ENCODE assay signal across 13 mouse cellular contexts in genomic region chr7:109468262-109468701, GRCm38 (mm10). TPM values are rescaled to one million over a fixed set of nuclear protein-coding genes. Genes with fewer than 3 reads are reported as not detected.
DNase-seq lines count a peak whose midpoint lies in the region; ATAC-seq and TF ChIP-seq lines count a peak whose summit lies in the region.
"Had no signal": no experiment of that assay in that cellular context is flagged by ENCODE, and none has a peak within 500 bp of the region (broad histone marks: within the 10 kb centered on the region; RNA-seq: fewer than 3 reads in every experiment).

No protein-coding gene starts in this region.

- no peaks in the 10 kb centered on the region for H3K9me3 ChIP-seq in neural tube, embryonic 15.5 days (replicated peaks)
- H3K9me3 ChIP-seq: embryonic facial prominence, embryonic 13.5 days; limb, embryonic 12.5 days had no signal

- 9% methylated on average over 6 of the region's 6 CpGs for WGBS in cerebellum, adult 2 months
- 19% methylated on average over 6 of the region's 6 CpGs for WGBS in lung, adult 2 months
- 52% methylated on average over 6 of the region's 6 CpGs for WGBS in neural tube, embryonic 15.5 days

- peak; percentile 40 to 62 for DNase-seq in heart, adult 9 months (ENCODE audit: low spot score in 2 of 2)
- no peak for DNase-seq in heart, postnatal 4 days
- DNase-seq in brain, adult 2 months (ENCODE audit: low read depth, low spot score), result peak; percentile 60
- peak; percentile 29 to 33 for DNase-seq in cerebellum, adult 2 months
- DNase-seq in lung, adult 2 months, result peak; percentile 7
- no peak for DNase-seq in layer of hippocampus, postnatal 14 days (ENCODE audit: low spot score in 2 of 2)
- DNase-seq: adrenal gland, adult 8-10 months; kidney, postnatal 10 days had no signal

- TF ChIP-seq CTCF in cerebellum, adult 2 months (IDR thresholded peaks at IDR 0.05; ENCODE audit: borderline replicate concordance, insufficient read depth, low read depth, low read length), result no peak
- TF ChIP-seq CTCF in lung, adult 2 months (IDR thresholded peaks at IDR 0.05; ENCODE audit: insufficient read depth, low read length), result no peak

- H3K27ac ChIP-seq in cerebellum, adult 2 months (ENCODE audit: insufficient read depth, low read length), result no peak overlapping the region
- no peak overlapping the region for H3K27ac ChIP-seq in neural tube, embryonic 15.5 days (replicated peaks)
- H3K27ac ChIP-seq: embryonic facial prominence, embryonic 13.5 days; limb, embryonic 12.5 days had no signal

- H3K4me1 ChIP-seq in cerebellum, adult 2 months (ENCODE audit: control insufficient read depth, insufficient read depth, low read length), result peaks cover 8% of the 10 kb centered on the region
- H3K4me1 ChIP-seq in lung, adult 2 months (ENCODE audit: control insufficient read depth, insufficient read depth, low read length), result peaks cover 3% of the 10 kb centered on the region; the same call in 1 of the 2 replicates
- peaks cover 5% of the 10 kb centered on the region; the same call in 1 of the 2 replicates for H3K4me1 ChIP-seq in neural tube, embryonic 15.5 days
- H3K4me1 ChIP-seq: embryonic facial prominence, embryonic 13.5 days; limb, embryonic 12.5 days had no signal

- no peaks in the 10 kb centered on the region for H3K27me3 ChIP-seq in cerebellum, adult 2 months (ENCODE audit: control insufficient read depth, insufficient read depth, low read length)
- H3K27me3 ChIP-seq in neural tube, embryonic 15.5 days (replicated peaks), result no peaks in the 10 kb centered on the region
- H3K27me3 ChIP-seq: embryonic facial prominence, embryonic 13.5 days; limb, embryonic 12.5 days had no signal

- no peak overlapping the region for H3K4me2 ChIP-seq in neural tube, embryonic 15.5 days
- H3K4me2 ChIP-seq: embryonic facial prominence, embryonic 13.5 days; limb, embryonic 12.5 days had no signal

- no peak overlapping the region for H3K4me3 ChIP-seq in cerebellum, adult 2 months (replicated peaks; ENCODE audit: insufficient read depth, low read depth, low read length)
- no peak overlapping the region for H3K4me3 ChIP-seq in lung, adult 2 months (replicated peaks; ENCODE audit: extremely low read depth, low read depth, low read length)
- no peak overlapping the region for H3K4me3 ChIP-seq in neural tube, embryonic 15.5 days (replicated peaks)
- H3K4me3 ChIP-seq: embryonic facial prominence, embryonic 13.5 days; limb, embryonic 12.5 days had no signal

- no peak overlapping the region for H3K9ac ChIP-seq in neural tube, embryonic 15.5 days (replicated peaks)
- H3K9ac ChIP-seq: embryonic facial prominence, embryonic 13.5 days; limb, embryonic 12.5 days had no signal

- TF ChIP-seq POLR2A in cerebellum, adult 2 months (IDR thresholded peaks at IDR 0.05; ENCODE audit: borderline replicate concordance, insufficient read depth, low read length), result no peak
- no peak for TF ChIP-seq POLR2A in lung, adult 2 months (IDR thresholded peaks at IDR 0.05; ENCODE audit: borderline replicate concordance, extremely low read depth, low read depth, low read length)

- no peaks in the 10 kb centered on the region for H3K36me3 ChIP-seq in neural tube, embryonic 15.5 days
- H3K36me3 ChIP-seq: embryonic facial prominence, embryonic 13.5 days; limb, embryonic 12.5 days had no signal

- no peak for ATAC-seq in neural tube, embryonic 15.5 days (ENCODE audit: low FRiP score)

RNA-seq across cellular contexts. Expression of gene Stk33, which starts 29.4 kb away (rescaled TPM):
- total RNA-seq in heart, postnatal 4 days (2021), result not detected
- 0.90 and 1.1 TPM in 2 replicates for polyA plus RNA-seq in cerebellum, adult 2 months (2012; rRNA removed)
- 2.7 and 3.2 TPM in 2 replicates for polyA plus RNA-seq in lung, adult 2 months (2012; rRNA removed)
- 5.3 TPM in 2 replicates for polyA plus RNA-seq in neural tube, embryonic 15.5 days (2015; fragmentation: Nextera tagmentation; extraction: Ambion mirVana)
- 1 to 10 TPM in 1 of 2 experiments, under 1 TPM in 1; 0.95 to 1.9 TPM for total RNA-seq in layer of hippocampus, postnatal 14 days (2021)
- total RNA-seq: megakaryocyte progenitor cell, adult 5-6 weeks; MEL had no signal

RNA-seq across cellular contexts. Expression of gene Trim66, which starts 39.7 kb away (rescaled TPM):
- under 1 TPM; 0.05 to 0.11 TPM for total RNA-seq in heart, postnatal 4 days (2021)
- 11.3 and 11.6 TPM in 2 replicates for polyA plus RNA-seq in cerebellum, adult 2 months (2012; rRNA removed)
- polyA plus RNA-seq in lung, adult 2 months (2012; rRNA removed), result 0.08 and 0.09 TPM in 2 replicates
- polyA plus RNA-seq in neural tube, embryonic 15.5 days (2015; fragmentation: Nextera tagmentation; extraction: Ambion mirVana), result 0.47 and 0.73 TPM in 2 replicates
- 1 to 10 TPM; 2.8 to 4.9 TPM for total RNA-seq in layer of hippocampus, postnatal 14 days (2021)
- total RNA-seq: MEL had no signal

RNA-seq across cellular contexts. Expression of gene Rpl27a, which starts 50.7 kb away (rescaled TPM):
- total RNA-seq in heart, postnatal 4 days (2021), result 100 to 1,000 TPM; 152 to 160 TPM
- 299 and 318 TPM in 2 replicates for polyA plus RNA-seq in cerebellum, adult 2 months (2012; rRNA removed)
- 208 and 282 TPM in 2 replicates for polyA plus RNA-seq in lung, adult 2 months (2012; rRNA removed)
- 81.6 and 93.8 TPM in 2 replicates for polyA plus RNA-seq in neural tube, embryonic 15.5 days (2015; fragmentation: Nextera tagmentation; extraction: Ambion mirVana)
- 100 to 1,000 TPM; 121 to 135 TPM for total RNA-seq in layer of hippocampus, postnatal 14 days (2021)

Comparison
In these comparisons a context has a peak if more than half of its experiments do, and no peak if none do; other contexts are left out.
1. DNase-seq: peak in heart, adult 9 months (2 of 2), brain, adult 2 months (single experiment), cerebellum, adult 2 months (2 of 2) and lung, adult 2 months (single experiment); none in heart, postnatal 4 days (single experiment) and layer of hippocampus, postnatal 14 days (0 of 2).